Mouse (Mus musculus) E14TG2a.4 (cell line): ENCODE measurements around the gene Nos1.

Experiments
- CTCF ChIP-seq: conservative IDR thresholded peaks from 2 replicates; pipeline ENCODE4 v1.5.1; 2014; ENCODE audit warnings: low read length
- NANOG ChIP-seq: IDR thresholded peaks from 2 replicates; pipeline ENCODE4 v1.6.1; 2014; ENCODE audit warnings: borderline replicate concordance, low read length, mixed read lengths
- POU5F1 ChIP-seq: IDR thresholded peaks from 2 replicates; pipeline ENCODE4 v1.6.1; 2014; ENCODE audit warnings: low read length, borderline replicate concordance

GRCm38 (mm10) chr5:117825336-117825735 lies 44.5 kb downstream of the Nos1 start:
- TF ChIP-seq CTCF = no peak
- no peak for TF ChIP-seq POU5F1
- no peak for TF ChIP-seq NANOG
